Mouse (Mus musculus): ENCODE results near the gene Cldn10.

DNA sequence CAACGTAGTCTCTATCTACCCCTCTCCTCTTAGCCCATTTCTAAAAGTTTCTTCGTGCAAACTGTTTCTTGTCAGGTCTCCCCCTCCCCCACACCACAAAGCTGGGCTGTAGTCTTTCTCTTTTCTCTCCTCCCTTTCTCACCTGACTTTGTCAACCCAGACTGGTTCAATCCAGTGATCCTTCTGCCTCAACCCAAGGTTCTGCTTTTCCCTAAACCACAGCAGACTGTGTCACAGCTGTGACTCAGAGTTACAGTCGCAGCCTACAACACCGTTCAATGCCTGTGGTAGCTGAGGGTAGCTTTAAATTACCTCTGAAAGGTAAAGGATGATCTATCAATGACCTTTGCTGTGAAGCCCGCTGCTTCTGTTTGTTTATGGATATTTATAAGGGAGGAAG lies 21.3 kb upstream of the Cldn10 start:
- TF ChIP-seq CTCF (IDR thresholded peaks at IDR 0.05; ENCODE audit: extremely low read depth, insufficient read length, insufficient replicate concordance, low read depth, low read length) (no peak), POLR2A (IDR thresholded peaks at IDR 0.05; ENCODE audit: low read depth, low read length) (no peak)
